Mouse (Mus musculus) lung, postnatal 0 days (tissue): ENCODE data around the gene Oard1.

Experiments used
- CTCF ChIP-seq: IDR thresholded peaks from 2 replicates; pipeline ENCODE4 v1.5.1; 2016; ENCODE audit warnings: antibody characterized with exemption, mild to moderate bottlenecking
- EP300 ChIP-seq: IDR thresholded peaks from 2 replicates; pipeline ENCODE4 v1.6.1; 2016; ENCODE audit warnings: antibody characterized with exemption, mild to moderate bottlenecking, control low read depth

DNA sequence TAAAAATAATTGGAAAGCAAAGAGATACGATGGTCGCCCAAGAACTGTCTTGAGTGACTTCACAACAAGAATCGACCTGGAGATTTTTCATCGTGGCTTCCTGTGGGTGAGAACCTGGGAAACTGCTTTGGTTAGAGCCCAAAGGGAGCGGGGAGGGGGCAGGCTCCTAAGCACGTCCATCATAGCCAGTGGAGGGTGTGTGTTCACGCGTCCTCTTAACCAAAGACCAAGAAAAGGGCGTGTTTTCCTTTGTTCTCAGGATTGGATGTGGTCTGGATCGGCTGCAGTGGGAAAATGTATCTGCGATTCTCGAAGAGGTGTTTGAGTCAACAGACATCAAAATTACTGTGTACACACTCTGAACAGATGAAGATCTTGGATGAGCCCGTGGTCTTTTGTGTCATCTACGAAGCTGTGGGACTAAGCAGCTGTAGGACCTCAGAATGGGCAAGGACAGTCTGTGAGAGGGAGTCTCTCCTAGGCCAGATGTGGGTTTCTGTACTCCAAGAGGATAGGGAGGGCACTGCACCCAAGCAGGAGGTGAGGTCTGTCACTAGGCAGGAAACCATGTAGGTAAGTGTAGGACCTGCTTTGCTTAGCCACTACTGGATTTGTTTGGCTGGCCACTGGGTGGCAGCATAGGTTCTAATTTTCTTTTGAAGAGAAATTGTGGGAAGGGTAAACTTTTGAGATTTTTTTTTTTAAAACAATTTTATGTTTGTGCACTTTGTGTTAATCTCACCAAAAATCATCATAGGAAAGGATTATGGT lies 6.8 kb downstream of the Oard1 start:
- TF ChIP-seq CTCF (peak; percentile 75), EP300 (no peak)
